Mouse (Mus musculus): ENCODE measurements around the gene Fubp3.
A peak's percentile ranks its signal among the peaks of the same experiment; 100 is the strongest.
"Not testable (repeated sequence)": the region's sequence is repeated elsewhere in the genome, so short reads cannot be mapped to it uniquely, and the experiment has no call there.

The Fubp3 gene

DNA sequence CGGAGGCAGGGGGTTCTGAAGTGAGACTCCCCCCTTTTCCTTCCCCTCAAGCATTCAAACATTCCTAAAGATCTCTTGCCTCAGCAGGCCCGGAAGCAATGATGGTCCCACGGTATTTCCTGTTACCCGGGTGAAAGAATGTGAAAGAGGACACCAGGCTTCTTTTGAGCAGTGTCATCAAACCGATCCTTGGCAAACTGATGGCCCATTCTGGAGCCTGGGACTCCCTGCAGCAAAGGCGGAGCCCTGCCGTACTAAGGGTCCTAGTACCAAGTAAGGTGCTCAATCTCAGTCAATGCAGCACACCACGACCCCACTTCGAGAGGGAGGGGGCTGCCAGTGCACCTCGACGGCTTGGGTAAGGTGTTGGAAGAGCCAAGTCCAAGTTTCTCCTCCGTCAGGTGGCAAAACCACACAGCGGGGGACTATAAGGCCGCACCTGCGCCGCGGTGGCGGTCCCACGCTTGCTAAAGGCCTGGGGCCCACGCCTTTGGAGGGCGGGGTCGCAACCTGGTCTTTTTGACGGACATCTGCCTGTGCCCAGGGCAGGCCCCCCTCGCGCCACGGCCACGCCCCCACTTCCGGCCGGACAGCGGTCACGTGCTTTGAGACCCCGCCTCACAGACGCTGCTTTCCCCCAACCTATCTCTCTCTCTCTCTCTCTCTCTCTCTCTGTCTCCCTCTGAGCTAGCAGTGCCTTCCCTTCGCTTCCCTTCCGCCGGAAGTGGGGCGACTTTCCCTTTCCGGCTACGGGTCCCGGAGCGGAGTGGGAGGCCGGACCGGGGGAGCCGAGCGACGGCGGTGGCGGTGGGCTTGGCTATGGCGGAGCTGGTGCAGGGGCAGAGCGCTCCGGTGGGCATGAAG is at the start of gene Fubp3:
TSS of gene Fubp3 (plus strand) at position 601 of the 864 bp plus-strand sequence.
- DNase-seq (ENCODE audit: extremely low spot score, low read depth, low spot score), result peak; percentile 69

DNA sequence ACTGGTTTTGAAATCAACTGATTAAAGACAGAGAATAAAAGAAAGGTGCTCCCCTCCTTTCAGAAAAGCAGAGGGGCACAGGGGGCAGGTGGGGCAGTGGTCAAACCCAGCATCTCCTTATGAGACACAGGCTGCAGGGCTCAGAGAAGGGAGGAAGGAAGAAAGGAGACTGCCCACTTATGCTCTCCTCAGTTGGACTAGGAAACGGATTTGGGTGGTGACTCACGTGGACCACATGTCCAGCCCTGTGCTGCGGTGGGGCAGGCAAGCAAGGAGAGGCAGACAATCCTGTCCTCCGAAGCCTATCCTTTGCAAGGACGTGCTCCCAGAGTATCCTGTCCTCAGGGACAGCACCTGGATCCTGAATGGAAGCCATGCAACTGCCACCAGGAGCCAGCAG is 47.8 kb upstream of the Fubp3 start:
- DNase-seq (ENCODE audit: extremely low spot score, low read depth, low spot score), result no peak

DNA sequence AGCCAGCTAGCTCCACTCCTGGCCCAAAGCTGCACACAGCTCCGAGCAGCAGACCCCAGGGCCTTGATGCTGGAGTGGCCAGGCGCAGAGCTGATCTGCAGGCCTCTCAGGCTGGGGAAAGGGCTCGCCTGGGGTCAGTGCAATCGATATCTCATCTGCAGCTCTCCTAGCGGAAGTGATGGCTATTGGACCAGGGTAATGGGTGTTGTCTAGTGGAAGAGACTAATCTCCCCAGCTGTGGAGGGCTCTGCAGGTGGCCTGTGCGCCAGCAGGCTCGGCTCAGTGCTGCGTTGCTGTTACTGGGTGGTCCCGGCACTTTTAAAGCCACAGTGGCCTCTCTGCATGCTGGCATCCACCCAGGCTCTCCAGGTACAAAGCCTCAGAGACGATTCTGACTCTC is 46.7 kb upstream of the Fubp3 start:
- DNase-seq (ENCODE audit: extremely low spot score, low read depth, low spot score), result no peak

DNA sequence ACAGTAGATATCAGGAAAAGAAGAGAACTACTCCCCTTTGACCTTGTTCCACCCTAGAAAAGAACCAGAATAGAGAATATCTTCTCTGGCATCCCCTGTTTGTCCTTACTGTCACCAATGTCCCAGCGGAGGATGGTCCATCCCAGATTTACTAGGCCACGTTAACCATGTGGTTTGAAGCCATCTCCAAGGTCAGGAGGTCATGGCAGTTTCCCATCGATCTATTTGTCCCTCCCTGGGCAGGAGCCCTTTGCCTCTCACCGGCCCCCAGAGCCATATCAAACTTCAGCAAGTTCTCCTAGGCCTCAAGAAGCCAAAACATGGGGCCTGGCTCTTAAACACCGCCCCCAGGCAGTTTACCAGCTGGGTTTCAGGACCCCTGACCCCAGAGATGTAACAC is 42.2 kb upstream of the Fubp3 start:
- DNase-seq (ENCODE audit: extremely low spot score, low read depth, low spot score), result no peak

DNA sequence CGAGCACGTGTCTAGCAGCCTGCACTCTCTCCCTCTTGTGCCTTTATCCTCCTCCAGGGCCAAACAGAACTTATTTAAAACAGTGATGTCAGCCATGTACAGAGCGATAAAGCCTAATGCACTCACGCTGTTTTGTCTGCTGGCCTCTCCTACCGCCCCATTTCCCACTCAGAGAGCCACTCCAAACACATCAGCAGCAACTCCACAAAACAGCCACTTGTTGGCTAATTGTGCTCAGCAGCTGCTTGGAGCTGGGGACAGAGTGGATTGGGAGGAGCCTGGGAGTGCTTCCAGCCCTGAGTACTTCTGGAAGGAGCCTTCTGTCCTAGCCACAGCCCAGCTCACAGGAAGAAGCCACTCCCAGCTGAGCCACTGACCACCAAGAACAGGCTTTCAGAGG is 35.4 kb upstream of the Fubp3 start:
- DNase-seq (ENCODE audit: extremely low spot score, low read depth, low spot score), result no peak

DNA sequence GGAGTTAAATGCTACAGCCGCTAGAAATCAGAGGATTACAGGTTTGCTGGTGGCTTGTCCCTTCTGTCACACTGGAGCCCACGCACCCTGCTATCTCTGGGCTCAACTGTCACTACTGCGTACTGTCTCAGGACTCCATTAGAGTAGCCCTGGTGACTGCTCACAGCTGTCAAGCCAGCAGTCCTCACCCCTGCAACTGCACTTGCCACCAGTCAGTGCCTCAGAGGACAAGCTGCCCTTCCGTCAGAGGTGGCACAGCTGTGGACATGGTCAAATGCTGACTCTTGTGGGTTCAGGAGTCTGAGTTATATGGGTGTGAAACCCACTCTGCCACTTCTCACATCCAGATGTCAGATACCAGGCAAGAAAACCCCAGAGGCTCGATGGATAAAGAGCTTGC is 33.7 kb upstream of the Fubp3 start:
- no peak for DNase-seq (ENCODE audit: extremely low spot score, low read depth, low spot score)

DNA sequence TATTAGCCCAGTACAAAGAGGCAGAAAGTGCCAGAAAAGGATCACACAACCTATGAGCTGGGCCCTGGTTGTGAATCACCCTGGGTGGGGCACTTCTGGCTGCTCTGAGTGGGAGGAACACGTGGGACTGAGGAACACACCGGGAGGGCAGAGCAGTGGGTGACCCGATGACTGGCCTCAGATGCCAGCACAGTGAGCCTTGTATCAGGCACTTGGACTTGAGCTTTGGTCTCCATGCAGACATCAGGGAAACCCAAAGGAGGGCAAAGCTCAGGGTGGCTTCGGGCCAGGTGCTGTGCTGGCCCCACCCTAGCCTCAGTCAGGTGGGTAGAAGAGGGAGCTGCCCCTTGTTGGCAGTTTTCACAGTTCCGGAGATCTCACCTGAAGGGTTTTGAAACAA is 30.9 kb upstream of the Fubp3 start:
- DNase-seq (ENCODE audit: extremely low spot score, low read depth, low spot score), result no peak

DNA sequence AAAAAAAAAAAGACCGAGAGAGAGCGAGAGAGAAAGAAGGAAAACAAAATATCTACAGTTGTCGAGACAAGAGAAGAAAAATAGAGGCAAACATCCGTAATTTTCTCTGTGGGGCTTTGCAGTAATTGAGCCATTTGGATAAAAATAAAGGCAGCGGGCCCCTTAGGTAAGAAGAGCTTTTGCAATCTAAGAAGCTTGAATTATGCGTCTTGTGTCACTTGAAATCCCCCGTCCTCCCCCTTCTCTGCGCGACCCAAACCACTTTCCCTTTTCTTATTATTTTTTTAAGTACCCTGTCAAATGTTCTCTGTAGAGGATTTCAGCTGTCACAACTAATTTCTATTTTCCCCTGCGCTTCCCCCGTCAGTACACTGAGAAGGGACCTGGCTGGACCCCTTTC is 24.7 kb upstream of the Fubp3 start:
- no peak for DNase-seq (ENCODE audit: extremely low spot score, low read depth, low spot score)

DNA sequence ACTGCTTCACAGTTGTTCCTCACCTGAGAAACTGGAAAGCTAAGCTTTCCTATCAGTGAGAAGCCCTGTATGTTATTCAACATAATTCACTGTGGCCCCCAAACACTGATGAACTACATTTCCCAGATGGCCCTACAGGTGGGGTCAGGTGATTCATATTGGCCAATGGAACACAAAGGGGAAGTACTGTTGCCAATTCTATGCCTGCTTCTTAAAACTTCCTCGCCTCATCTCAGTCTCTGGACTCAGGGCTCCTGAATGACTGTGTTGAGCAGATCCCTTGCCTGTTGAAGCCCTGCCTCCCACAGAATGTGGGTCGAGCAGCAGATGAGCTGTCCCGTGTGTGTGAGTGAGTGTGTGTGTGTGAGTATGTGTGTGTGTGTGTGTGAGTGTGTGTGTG is 21.9 kb upstream of the Fubp3 start:
- no peak for DNase-seq (ENCODE audit: extremely low spot score, low read depth, low spot score)

DNA sequence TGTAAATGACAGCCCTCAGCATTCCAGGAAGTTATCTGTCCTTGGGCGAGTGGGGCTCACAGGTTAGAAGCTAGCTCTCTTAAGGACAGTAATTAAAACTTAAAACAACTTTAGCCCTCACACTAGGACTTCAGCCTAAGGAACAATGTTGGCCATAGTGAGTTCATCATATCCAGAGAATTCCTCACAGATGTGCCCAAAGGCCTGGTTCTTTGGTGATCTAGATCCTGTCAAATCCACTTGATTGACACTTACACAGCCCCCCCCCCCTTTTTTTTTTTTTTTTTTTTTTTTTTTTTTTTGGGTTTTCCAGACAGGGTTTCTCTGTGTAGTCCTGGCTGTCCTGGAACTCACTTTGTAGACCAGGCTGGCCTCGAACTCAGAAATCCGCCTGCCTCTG is 21.1 kb upstream of the Fubp3 start:
- not testable (repeated sequence) for DNase-seq (ENCODE audit: extremely low spot score, low read depth, low spot score)

DNA sequence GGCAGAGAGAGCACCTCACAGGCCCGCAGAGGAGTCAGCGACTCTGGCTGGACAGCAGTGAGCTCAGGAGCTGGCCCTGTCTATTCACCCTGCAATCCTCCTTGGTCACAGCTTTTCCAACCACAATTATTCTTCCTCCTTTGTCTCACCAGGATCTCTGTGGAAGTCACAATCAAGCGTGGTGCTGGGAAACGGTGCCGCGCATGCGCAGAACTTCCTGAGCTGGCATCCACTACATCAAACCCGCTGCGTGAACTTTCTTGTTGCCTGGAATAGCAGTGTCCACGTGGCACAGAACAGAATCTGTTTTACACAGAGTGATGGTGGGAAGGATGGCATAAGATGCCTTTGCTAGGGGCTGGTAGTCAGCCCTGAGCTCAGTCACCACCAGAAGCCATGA is 20.5 kb upstream of the Fubp3 start:
- DNase-seq (ENCODE audit: extremely low spot score, low read depth, low spot score), result no peak

DNA sequence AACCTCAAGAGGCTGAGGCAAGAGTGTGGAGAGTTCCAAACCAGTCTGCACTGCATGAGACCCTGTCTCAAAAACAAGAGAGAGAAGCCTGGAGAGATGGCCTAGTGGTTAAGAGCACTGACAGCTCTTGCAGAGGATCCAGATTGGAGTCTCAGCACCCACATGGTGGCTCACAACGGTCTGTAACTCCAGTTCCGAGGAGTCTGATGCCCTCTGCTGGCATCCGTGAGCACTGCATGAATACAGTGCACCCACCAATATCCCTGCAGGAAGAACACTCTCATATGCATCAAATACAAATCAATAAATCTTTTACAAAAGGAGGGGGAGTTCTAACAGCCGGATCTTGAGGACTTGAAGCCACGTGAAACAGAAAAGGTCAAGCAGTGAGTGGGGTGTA is 17.8 kb upstream of the Fubp3 start:
- DNase-seq (ENCODE audit: extremely low spot score, low read depth, low spot score), result no peak

DNA sequence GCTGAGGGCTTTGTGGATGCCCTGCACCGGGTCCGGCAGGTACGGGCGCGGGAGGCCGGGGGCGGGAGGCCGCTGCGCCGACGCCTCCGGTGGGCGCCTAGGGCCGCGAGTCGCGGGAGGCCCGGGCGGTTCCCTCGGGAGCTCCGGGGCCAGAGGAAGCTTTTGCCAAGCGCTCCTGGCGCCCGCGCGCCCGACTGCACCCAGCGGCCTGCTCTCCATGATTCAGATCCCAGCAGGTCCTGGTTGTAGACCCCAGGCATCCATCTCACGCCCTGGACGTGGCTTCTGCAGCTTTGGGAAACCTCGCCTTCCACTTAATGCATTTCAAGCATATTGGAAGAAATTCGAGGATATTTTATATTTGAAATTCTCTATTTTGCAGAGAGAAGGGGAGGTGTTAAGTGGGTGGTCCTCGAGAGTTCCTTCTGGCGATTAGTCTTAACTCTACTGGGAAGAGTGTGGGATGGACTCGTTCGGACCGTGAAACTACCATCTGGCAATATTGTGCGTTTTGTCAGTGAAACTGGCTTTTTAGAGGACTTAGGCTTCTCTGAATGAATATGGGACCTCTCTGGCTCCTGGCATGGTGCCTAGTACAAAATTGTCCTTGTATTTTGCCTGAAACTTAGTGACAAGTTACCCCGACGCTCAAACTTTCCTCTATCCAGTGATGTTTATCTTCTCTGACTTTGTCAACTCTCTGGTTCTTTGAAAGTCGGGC is 624 bp downstream of the Fubp3 start:
- no peak for DNase-seq (ENCODE audit: extremely low spot score, low read depth, low spot score)

DNA sequence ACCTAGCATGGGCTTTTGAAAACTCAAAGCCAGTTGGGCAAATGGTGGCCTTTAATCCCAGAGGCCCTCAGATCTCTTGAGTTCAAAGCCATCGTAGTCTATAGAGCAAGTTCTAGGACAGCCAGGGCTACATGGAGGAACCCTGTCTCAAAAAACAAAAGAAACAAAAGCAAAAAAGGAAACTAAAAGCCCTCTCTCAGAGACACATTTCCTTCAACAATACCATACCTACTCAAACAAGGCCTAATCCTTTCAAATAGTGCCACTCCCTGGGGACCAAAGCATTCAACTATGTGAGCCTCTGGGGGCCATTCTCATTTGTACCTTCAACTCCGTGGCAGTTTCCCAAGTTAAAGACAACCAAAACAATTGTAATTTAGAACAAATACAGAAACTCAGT is 9.2 kb downstream of the Fubp3 start:
- DNase-seq (ENCODE audit: extremely low spot score, low read depth, low spot score), result no peak

DNA sequence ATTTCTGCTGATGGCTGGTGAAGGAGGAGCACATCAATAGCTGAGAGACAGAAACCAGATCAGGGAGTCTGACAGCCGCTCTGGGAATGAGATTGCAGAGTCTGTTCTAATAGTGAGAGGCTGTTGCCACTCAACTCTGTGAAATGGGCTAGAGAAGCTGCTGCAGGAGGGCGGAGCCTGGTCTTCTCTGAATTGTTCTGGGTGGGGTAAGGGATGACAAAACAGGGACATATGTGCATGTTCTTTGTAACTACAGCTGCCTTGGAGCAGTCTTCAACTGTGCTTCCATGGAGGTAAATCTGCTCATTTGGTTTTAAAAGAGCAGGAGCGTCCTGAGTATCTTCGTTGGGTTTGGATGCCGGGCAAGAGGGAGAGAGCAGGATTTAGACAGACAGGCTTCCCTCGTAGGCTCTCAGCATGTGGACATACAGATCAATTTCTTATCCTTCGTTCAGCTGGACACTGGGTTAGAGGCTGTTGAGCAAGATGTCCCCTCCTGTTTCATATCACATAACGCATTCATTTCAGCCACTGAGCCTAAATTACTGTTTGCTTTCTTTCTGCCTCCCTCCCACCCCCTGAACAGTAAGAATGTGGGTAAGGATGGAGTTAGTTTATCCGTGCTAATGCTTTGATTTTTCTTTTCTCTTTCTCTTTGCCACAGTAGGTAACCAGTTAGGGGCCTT is 19.5 kb downstream of the Fubp3 start:
- no peak for DNase-seq (ENCODE audit: extremely low spot score, low read depth, low spot score)

DNA sequence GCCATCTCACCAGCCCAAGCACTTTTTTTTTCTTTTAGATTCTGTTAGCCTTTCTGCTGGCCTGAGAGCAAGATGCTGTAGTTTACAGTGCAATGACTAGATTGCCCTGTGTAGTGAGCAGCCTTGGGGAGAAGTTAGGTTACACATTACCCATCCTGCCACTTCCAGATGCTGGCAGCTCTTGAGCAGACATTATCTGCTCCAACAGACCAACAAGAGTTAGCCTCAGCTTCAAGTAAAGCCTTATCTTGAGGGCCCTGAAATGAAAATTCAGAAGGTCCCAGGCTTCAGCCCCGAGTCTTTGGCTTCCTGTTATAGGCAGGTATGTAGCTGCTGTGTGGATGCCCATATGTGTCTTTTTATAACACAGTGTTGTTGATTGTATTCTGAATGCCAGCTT is 35.1 kb downstream of the Fubp3 start:
- no peak for DNase-seq (ENCODE audit: extremely low spot score, low read depth, low spot score)

DNA sequence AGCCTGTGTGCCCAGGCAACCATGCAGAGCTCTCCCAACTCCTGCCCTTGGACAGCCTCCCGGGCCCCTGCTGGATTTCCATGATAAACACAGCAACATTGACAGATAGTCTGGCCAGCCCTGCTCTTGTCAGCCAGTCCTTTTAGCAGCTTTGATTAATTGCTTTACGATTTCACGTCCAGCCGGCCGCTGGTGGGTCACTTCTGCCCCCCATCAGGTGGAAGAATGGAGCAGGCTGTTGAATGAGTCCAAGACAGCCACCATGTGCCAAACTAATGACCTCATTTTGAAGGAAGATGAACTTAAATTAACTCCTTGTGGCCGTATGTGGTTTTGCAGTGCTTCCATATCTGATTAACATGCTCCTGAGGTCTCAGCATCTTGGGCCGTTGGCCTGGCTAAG is 37.4 kb downstream of the Fubp3 start:
- DNase-seq (ENCODE audit: extremely low spot score, low read depth, low spot score), result no peak

DNA sequence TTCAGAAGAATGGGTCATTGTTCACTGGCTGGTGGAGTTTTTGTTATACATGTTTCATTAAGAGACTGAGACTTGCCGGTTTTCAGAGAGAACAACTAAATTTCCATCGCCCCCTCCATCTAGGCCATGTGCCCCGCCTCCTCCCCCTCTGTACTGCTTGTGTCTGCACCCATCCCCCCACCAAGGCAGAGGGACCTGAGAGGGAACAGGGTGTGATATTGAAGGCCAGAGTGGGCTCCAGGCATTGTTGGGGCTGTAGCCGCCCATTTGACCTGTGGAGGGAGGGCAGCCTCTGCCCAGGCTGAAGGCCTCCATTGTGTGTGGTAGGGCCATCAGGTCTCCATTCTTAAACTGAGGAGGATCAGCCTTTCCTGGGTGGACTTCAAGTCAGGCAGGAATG is 38.5 kb downstream of the Fubp3 start:
- no peak for DNase-seq (ENCODE audit: extremely low spot score, low read depth, low spot score)

DNA sequence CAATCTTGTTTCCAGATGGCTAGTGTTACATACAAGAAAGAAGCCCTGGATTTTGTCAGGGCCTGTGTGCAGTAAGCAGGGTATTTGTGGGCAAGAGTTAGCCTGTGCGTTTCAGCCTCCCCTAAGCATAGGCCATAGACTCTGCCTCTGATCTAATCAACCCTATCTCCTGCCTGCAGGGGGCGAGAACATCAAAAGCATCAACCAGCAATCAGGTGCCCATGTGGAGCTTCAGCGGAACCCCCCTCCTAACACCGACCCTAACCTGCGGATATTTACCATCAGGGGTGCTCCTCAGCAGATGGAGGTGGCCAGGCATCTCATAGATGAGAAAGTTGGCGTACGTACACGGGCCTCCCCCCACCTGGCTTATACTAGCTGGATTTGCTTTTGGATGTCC is 38.9 kb downstream of the Fubp3 start:
- DNase-seq (ENCODE audit: extremely low spot score, low read depth, low spot score), result no peak

DNA sequence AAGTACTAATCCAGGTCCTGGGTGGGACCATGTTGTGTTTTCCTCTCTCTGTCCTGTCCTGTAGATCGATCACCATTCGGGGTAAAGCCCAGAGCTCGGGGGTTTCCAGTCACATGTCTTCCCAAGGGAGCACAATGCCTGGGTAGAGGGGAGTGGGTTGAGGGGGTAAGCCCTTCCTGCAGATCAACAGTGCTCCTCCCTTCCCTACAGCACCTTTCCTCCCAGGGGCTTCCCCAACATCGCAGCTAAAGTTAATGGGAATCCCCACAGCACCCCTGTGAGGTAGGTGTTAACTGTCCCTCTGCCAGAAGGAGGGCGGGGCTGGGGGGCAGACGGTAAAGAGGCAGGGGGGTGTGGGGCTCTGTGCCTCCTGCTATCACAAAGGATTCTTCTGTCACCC is 40.2 kb downstream of the Fubp3 start:
- DNase-seq (ENCODE audit: extremely low spot score, low read depth, low spot score), result no peak

DNA sequence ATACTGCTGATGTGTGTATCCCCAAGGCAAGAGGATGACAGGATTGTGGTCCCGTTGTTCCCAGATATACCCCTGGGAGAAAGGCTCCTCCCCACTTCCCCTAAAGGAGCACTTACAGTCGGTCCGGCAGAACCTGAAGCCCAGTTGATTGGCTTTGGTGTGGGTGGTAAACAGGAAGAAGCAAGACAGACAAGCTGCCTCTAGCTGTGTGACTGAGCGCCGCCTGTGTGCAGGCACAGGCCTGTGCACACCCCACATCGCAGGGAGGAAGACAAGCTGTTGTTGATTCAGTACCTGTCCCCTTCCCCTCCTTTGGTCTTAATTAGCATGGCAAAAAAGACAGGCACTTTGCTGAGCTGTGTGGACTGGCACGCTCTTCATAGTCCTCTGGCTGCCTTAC is 41.3 kb downstream of the Fubp3 start:
- no peak for DNase-seq (ENCODE audit: extremely low spot score, low read depth, low spot score)
